Mouse (Mus musculus) heart, adult 2 months (tissue): ENCODE data around the gene Casc1.

Experiments
- CTCF ChIP-seq: fragments of 200-600 bp; IDR thresholded peaks from 2 replicates; pipeline ENCODE4 v1.8.1; 2022; ENCODE audit warnings: antibody characterized with exemption, mild to moderate bottlenecking, moderate library complexity
- EP300 ChIP-seq: fragments of 200-500 bp; IDR thresholded peaks from 2 replicates; pipeline ENCODE4 v1.6.1; 2011; ENCODE audit warnings: low read depth, low read length, control low read depth; ENCODE audit not compliant: insufficient read depth
- POLR2A ChIP-seq: fragments of 200-500 bp; IDR thresholded peaks from 2 replicates; pipeline ENCODE4 v1.6.1; 2011; ENCODE audit warnings: mild to moderate bottlenecking, low read depth, low read length, control low read depth; ENCODE audit not compliant: insufficient read depth

- TF ChIP-seq CTCF (no peak), POLR2A (no peak), EP300 (no peak)
These were observed 37.1 kb upstream of the Casc1 start for GRCm38 (mm10) chr6:145247886-145248285.
